Mouse (Mus musculus): ENCODE data around the gene Tekt5.

DNA sequence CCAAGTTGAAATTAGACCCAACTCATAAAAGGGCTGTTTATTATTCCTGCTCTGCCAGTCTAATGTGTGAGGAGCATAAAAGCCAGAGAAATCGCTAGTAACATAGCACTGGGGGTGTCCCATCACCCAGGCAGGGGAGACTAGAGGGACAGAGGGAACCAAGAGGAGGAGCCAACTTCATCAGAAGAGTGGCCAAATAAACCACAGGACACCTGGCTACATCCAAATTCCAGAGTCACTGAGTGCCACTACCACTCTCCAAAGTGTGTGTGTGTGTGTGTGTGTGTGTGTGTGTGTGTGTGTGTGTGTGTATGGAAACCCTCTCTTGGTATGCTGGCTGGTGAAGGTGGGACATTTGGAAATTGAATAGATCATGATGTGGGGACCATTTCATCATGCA is 32.2 kb downstream of the Tekt5 start:
- TF ChIP-seq FLI1 (IDR thresholded peaks at IDR 0.05; ENCODE audit: low read length): no peak
- no peak for TF ChIP-seq GATA1 (IDR thresholded peaks at IDR 0.05; ENCODE audit: borderline replicate concordance, low read length)
